Mouse (Mus musculus) kidney, adult 9 months (tissue): ENCODE measurements around the gene Wfdc8.

Experiments used
- DNase-seq: peaks from one replicate; pipeline ENCODE4 v3.0.0; 2022

Gene Wfdc8

DNA sequence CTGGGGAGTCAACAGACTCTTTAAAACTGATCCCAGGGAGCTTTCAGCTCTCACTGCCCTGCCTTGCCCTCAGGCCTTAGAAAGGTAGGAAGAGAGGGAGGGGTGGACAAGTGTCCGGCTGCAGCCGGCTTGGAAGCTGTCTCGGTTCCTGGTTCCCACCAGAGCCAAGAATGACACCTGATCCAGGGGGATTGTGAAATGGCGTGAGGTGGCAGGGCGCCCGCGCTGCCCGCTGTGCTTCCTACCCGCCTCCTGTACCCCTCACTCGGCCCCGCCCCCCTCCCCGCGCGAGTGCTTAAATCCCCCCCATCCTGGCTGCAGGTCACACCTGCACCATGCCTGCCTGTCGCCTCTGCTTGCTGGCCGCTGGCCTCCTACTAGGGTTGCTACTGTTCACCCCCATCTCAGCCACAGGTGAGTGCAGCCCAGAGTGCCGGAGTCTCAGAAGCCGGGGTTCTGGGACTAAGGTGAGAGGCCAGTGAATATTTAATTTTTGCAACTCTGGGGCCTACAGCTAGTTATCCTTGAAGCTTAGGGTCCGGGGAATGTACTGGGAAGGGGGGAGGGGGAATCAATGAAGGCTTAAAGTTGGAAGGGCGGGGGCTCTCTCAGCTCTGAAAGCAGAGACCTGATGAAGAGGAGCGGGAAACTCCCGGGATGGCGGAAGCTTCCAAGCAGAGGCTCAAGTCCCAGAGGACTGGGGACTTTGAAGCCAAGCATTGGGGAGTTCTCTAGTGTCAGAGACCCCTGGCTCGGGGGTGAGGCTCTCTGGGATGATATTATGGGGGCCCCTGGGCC lies 50.8 kb downstream of the Wfdc8 start, which contains the start of gene Wfdc2:
Gene Wfdc2, plus strand, starts transcription at position 23 of the 798 bp plus-strand sequence.
- peak; percentile 65 for DNase-seq

DNA sequence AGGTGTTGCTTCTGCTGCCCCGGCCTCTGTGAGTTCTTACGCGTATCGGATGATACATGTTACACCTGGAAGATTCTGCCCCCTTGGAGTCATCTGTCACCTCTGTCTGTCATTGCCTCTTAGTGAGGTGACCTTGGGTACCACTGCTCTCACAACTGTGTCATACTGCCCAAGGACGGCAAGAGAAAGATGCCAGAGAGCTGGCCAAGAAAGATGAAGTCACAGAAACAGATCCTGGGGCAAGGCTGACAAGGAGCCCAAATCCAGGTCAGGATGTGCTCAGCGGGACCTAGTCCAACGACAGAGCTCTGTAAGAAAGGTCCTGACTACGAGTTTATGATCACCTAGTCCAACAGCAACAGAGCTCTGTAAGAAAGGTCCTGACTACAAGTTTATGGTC lies 53.3 kb downstream of the Wfdc8 start:
- DNase-seq, result no peak

DNA sequence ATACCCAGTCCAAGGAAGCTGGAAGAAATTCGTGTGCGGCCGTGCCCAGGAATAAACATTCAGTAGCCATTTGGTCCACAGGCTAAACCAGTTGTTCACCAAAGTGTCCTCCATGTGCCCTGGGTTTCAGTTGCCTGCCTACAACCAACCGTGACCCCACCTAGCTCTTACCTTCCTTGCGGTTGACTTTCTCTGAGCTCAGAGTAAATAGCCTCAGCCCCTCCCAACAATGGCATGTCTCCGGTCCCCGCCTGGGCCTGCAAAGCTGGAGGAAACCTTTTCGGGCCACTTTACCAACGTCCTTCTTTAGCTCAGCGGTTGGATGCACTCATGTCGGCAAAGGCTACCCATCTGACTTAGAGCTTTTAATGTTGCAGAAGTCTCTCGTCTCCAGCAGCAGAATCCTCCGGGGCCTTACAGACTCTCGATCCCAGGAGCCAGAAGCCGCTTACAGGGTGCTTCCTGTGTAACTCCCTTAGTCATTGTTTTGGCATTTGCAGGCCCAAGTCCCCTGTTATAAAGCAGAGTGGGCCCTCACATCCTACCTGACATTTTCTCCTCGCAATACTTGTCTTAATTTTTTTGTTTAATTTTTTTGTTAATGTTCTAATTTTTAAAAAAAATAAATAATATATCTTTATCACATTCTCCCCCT lies 54.3 kb downstream of the Wfdc8 start:
- no peak for DNase-seq

DNA sequence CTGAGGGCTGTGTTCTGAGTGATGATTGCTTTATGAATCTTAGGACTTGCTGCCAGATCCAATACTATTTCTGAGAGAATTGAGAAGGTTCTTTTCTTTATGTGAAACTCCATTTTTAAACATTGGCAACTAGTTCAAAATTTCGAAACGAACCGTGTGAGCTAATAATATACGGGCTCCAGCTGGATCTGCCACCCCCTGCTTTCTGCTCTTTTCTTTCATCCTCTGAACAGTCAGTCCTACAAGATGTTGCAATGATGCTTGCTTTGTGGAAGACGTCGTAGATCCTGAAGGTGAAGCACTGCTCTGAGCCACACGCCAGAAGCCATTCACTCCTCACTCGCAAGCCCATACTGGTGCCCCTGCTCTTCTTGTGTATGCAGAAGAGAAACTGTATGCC lies 55.0 kb downstream of the Wfdc8 start:
- DNase-seq, result no peak

DNA sequence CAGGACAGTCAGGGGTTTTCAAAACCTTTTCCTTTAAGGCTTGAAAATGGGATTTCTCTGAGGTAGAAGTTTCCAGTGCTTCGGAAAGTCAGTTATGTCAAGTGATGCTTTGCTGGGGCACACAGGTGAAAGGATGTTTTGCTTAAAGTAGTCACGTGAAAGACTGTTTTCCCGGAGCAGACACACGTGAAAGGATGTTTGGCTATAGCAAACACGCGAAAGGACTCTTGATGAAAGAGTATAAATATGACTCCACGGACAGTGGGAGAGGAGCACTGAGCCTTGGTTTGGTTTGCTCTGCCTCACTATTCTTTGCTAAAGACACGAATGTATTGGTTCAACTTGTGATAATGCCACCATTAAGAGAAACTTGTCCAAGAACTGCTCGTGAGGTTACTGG lies 61.9 kb downstream of the Wfdc8 start:
- DNase-seq, result no peak

DNA sequence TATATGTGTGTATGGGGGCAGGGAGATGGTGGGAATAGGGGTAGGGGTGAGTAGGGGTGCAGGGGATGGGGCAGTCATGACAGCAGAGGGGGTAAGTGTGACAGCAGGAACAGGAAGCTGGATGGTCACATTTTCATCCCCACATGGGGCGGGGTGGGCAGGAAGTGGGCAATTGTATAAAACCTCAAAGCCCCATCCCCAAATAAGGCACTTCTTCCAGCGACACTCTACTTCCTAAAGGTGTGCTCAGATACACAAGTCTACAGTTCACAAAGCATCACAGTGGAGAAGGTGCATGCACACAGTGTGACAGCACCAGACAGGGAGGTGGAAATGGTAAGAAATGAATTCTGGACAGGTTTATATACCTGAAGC lies 62.5 kb downstream of the Wfdc8 start:
- no peak for DNase-seq

DNA sequence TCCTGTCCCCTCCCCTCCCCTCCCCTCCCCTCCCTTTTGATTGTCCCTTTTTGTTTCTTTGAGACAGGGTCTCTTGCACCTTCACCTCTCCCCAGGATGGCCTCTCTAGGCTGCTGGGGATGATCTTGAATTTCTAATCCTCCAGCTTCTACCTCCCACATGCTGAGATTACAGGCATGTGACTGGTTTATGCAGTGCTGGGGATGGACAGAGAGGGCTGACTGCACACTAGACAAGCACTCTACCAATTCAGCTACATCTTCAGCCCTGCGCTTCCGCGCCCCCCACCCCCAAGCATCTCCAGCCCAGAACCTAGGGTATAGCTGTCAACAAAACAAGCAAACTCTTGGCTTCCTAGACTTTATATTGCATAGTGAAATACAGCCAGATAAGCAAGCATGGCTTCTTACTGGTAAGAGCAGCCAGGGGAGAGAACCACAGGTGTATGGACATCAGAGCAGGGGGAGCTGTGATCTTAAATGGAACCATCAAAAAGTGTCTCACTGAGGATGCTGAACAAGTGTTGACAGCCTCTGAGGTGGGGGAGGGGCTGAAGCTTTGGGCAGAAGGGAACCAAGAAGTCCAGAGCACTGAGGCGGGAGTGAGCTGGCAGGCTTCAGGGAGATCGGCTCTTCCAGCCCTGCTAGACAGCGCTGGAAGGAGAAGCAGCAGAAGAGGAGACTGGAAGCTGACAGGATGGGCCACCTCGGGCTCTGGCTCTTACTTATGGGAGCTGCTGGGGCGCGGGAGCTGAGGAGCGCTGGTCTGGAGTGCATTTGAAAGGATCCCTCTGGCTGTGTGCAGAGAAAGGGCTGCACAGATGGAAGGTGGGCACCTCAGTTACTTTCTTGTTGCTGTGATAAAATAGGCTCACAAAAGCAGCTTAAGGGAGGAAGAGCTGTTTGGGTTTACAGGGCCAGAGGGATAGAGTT lies 63.2 kb downstream of the Wfdc8 start:
- DNase-seq, result no peak

DNA sequence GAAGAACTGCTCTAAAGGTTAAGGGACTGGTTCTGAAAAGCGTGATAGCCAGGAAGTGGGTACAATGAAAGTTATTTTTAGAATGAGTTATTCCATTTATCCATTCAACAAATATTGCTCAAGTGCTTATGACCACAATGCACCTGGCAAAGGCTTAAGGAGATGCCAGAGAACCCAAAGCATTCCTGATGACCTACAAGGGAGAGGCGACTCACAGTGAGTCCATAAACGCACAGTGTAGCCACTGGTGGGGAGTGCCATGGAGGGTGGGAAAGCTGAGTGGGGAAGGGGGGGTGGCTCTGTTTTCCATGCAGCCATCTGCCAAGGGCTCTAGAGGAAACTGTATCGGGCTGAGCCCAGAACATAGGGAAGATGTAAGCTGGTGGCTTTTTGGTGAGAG lies 64.1 kb downstream of the Wfdc8 start:
- DNase-seq, result no peak
